Mouse (Mus musculus): ENCODE measurements at regions not wholly inside any gene's neighbourhood (a gene's known extent, or its start where the extent isn't known, plus 50 kb on each side); places are given as distances from the start of the nearest gene placed in this dataset.

DNA sequence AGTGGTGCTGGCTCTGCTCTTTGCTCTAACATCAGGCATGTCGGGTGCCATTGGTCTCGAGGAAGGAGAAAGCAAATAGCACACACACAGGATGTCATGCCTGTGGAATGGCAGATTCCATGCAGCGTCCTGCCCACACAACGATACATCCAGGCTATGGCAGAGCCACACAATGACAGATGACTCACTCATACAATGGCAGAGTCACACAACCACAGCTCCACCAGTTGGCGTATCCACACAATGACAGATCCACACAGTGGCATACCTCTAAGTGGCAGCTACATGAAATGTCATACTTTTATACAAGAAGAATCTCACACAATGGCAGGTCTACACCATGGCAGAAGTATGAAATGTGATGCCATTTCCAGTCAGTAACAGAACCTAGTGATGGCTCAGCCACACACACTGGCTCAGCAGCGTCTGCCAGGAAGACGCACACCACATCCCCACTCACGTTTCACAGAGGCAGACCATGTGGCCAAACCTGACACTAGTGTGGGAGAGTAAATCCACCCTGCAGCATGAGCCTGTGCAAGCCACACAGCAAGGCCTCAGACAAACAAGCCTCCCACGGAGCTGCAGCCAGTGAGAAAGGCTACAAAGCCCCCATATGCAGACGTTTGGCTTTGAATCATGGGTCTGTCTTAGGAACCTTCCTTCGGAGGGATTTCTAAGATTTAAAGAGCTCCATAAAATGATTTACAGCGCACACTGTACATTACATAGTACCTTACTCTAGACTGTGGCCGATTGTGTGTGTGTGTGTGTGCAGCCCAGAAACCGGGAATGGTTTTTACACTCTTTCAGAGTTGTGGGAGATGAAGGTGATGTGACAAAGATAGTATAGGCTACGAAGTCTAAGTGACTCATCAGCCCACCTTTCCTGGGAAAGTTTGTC is 104.0 kb upstream of the Myo10 start:
- TF ChIP-seq CTCF (IDR thresholded peaks at IDR 0.05; ENCODE audit: low read depth, low read length) (no peak), POLR2A (IDR thresholded peaks at IDR 0.05; ENCODE audit: extremely low read depth, insufficient read depth, low read length) (no peak)
